Mouse (Mus musculus) stomach, embryonic 16.5 days (tissue): ENCODE measurements around the gene Sertad1. TPM values are rescaled to one million over a fixed set of nuclear protein-coding genes. Genes with fewer than 3 reads are reported as not detected.
"Not testable (repeated sequence)": the region's sequence is repeated elsewhere in the genome, so short reads cannot be mapped to it uniquely, and the experiment has no call there.

ENCODE experiments used
- ATAC-seq: fragments of 200-750 bp; cut with Nextera tagmentation; 2 replicates; pipeline ENCODE4 v1.8.0; 2017; ENCODE audit warnings: moderate number of reproducible peaks, moderate TSS enrichment; ENCODE audit not compliant: insufficient read depth, low FRiP score
- H3K27ac ChIP-seq: fragments of 300-500 bp; sonication (generic); 2 replicates; pipeline ENCODE4 v1.5.1; 2014; ENCODE audit warnings: low read length
- H3K27me3 ChIP-seq: fragments of 300-500 bp; sonication (generic); 2 replicates; pipeline ENCODE4 v1.6.1; 2014; ENCODE audit warnings: low read length, control low read depth, mixed read lengths; ENCODE audit not compliant: control insufficient read depth, insufficient read depth
- H3K36me3 ChIP-seq: fragments of 300-500 bp; sonication (generic); 2 replicates; pipeline ENCODE4 v1.6.1; 2014; ENCODE audit warnings: low read length; ENCODE audit not compliant: control insufficient read depth, insufficient read depth
- H3K4me1 ChIP-seq: fragments of 300-500 bp; sonication (generic); 2 replicates; pipeline ENCODE4 v1.6.1; 2014; ENCODE audit warnings: low read length, control low read depth, mixed read lengths; ENCODE audit not compliant: control insufficient read depth, insufficient read depth
- H3K4me2 ChIP-seq: fragments of 300-500 bp; sonication (generic); 2 replicates; pipeline ENCODE4 v1.6.1; 2014; ENCODE audit warnings: low read depth, low read length, mixed read lengths
- H3K4me3 ChIP-seq: fragments of 300-500 bp; sonication (generic); replicated peaks from 2 replicates; pipeline ENCODE4 v1.5.1; 2014; ENCODE audit warnings: mild to moderate bottlenecking, low read length
- H3K9ac ChIP-seq: fragments of 300-500 bp; sonication (generic); 2 replicates; pipeline ENCODE4 v1.6.1; 2014; ENCODE audit warnings: low read length
- H3K9me3 ChIP-seq: fragments of 300-500 bp; sonication (generic); replicated peaks from 2 replicates; pipeline ENCODE4 v1.6.1; 2016; ENCODE audit warnings: low read length, control low read depth; ENCODE audit not compliant: control insufficient read depth
- WGBS: fragments of 180-500 bp; shearing (Covaris S2); extraction: QIAGEN DNeasy Blood & Tissue Kit; methylation state at CpG from one replicate; pipeline ENCODE4 v1.1.7; 2014; 5-methylcytosine and 5-hydroxymethylcytosine counted together
- polyA plus RNA-seq: library from polyadenylated mRNA; unstranded; fragments of >200 nt; fragmentation: Nextera tagmentation; extraction: Ambion mirVana; gene quantifications from 2 replicates; pipeline ENCODE4 v1.2.1, GENCODE M21; 2015

Gene Sertad1
- polyA plus RNA-seq, 1 experiment from 2014 or later, result 42.0 TPM

- H3K27ac ChIP-seq, result peak overlapping the region; percentile 97
- H3K36me3 ChIP-seq, result no peaks in the 10 kb centered on the region; the same call in 1 of the 2 replicates
- peak overlapping the region; percentile 47 for H3K4me3 ChIP-seq
- H3K9ac ChIP-seq, result peak overlapping the region; percentile 69
- H3K4me1 ChIP-seq, result peaks cover 30% of the 10 kb centered on the region
- peak; percentile 84 for ATAC-seq
- no peaks in the 10 kb centered on the region for H3K27me3 ChIP-seq
- under 1% methylated on average over 30 of the region's 33 CpGs for WGBS
- H3K9me3 ChIP-seq, result no peaks in the 10 kb centered on the region
- peak overlapping the region; percentile 47 for H3K4me2 ChIP-seq
Observed at GRCm38 (mm10) chr7:27490543-27491329, 4.0 kb downstream of the Sertad1 start.

- ATAC-seq, result no peak
Observed at GRCm38 (mm10) chr7:27491856-27492255, 5.1 kb downstream of the Sertad1 start.

GRCm38 (mm10) chr7:27493022-27493421 lies 6.3 kb downstream of the Sertad1 start:
- no peak overlapping the region for H3K27ac ChIP-seq
- H3K36me3 ChIP-seq, result no peaks in the 10 kb centered on the region; the same call in 1 of the 2 replicates
- peaks cover 28% of the 10 kb centered on the region for H3K4me1 ChIP-seq
- ATAC-seq, result no peak
- no peak overlapping the region for H3K4me2 ChIP-seq
- no peaks in the 10 kb centered on the region for H3K9me3 ChIP-seq
- no peaks in the 10 kb centered on the region for H3K27me3 ChIP-seq
- H3K9ac ChIP-seq, result no peak overlapping the region
- WGBS, result 51% methylated on average over 3 of the region's 3 CpGs
- no peak overlapping the region for H3K4me3 ChIP-seq

More at GRCm38 (mm10) chr7:27491856-27492255, 5.1 kb downstream of the Sertad1 start:
- WGBS, result 68% methylated on average over 7 of the region's 7 CpGs
- H3K4me1 ChIP-seq, result peaks cover 30% of the 10 kb centered on the region
- H3K4me3 ChIP-seq, result no peak overlapping the region
- H3K4me2 ChIP-seq, result no peak overlapping the region
- H3K9me3 ChIP-seq, result no peaks in the 10 kb centered on the region
- H3K9ac ChIP-seq, result peak overlapping the region; percentile 27; the same call in 1 of the 2 replicates
- 0 out of 2 replicates have a peak overlapping the region, but pooled peaks have one; percentile 97 for H3K27ac ChIP-seq
- no peaks in the 10 kb centered on the region; the same call in 1 of the 2 replicates for H3K36me3 ChIP-seq
- no peaks in the 10 kb centered on the region for H3K27me3 ChIP-seq

GRCm38 (mm10) chr7:27493450-27493849 lies 6.7 kb downstream of the Sertad1 start:
- Histone ChIP-seq H3K36me3 (no peaks in the 10 kb centered on the region; the same call in 1 of the 2 replicates), H3K9ac (no peak overlapping the region), H3K27me3 (no peaks in the 10 kb centered on the region), H3K4me2 (no peak overlapping the region), H3K9me3 (no peaks in the 10 kb centered on the region), H3K27ac (no peak overlapping the region), H3K4me1 (peaks cover 24% of the 10 kb centered on the region), H3K4me3 (no peak overlapping the region)
- WGBS, result 81% methylated on average over 5 of the region's 5 CpGs
- no peak for ATAC-seq

GRCm38 (mm10) chr7:27494659-27495367 lies 8.1 kb downstream of the Sertad1 start:
- not testable (repeated sequence) for H3K9me3 ChIP-seq, H3K4me2 ChIP-seq, H3K27me3 ChIP-seq, H3K4me3 ChIP-seq, ATAC-seq, H3K9ac ChIP-seq, H3K36me3 ChIP-seq, H3K27ac ChIP-seq
- H3K4me1 ChIP-seq, result peaks cover 12% of the 10 kb centered on the region
- 91% methylated on average over 8 of the region's 9 CpGs for WGBS

GRCm38 (mm10) chr7:27499036-27499435 lies 12.3 kb downstream of the Sertad1 start, which contains the start of gene Prx:
Gene Prx, plus strand, starts transcription at chr7:27499324.
- Histone ChIP-seq H3K27me3 (no peaks in the 10 kb centered on the region), H3K9me3 (no peaks in the 10 kb centered on the region), H3K27ac (no peak within 1 kb of the TSS; the same call in 1 of the 2 replicates), H3K9ac (no peak within 1 kb of the TSS), H3K36me3 (no peaks in the 10 kb centered on the region), H3K4me1 (no peaks in the 10 kb centered on the region), H3K4me3 (no peak within 1 kb of the TSS), H3K4me2 (no peak within 1 kb of the TSS)
- 32% methylated on average over 3 of the region's 3 CpGs for WGBS
- peak; percentile 24; the same call in 1 of the 2 replicates for ATAC-seq

- Histone ChIP-seq H3K27me3 (no peaks in the 10 kb centered on the region), H3K4me2 (no peak overlapping the region), H3K4me3 (no peak overlapping the region), H3K9me3 (no peaks in the 10 kb centered on the region), H3K36me3 (no peaks in the 10 kb centered on the region), H3K9ac (no peak overlapping the region; the same call in 1 of the 2 replicates), H3K4me1 (peaks cover 4% of the 10 kb centered on the region), H3K27ac (peak overlapping the region; percentile 36; the same call in 1 of the 2 replicates)
- ATAC-seq, result no peak
- 54% methylated on average over 4 of the region's 4 CpGs for WGBS
Observed at GRCm38 (mm10) chr7:27501620-27502019, 14.9 kb downstream of the Sertad1 start.

GRCm38 (mm10) chr7:27506765-27507370 lies 20.2 kb downstream of the Sertad1 start:
- Histone ChIP-seq H3K4me3 (peak overlapping the region; percentile 68), H3K27me3 (no peaks in the 10 kb centered on the region), H3K4me1 (peaks cover 14% of the 10 kb centered on the region), H3K27ac (peak overlapping the region; percentile 100), H3K9me3 (no peaks in the 10 kb centered on the region), H3K9ac (peak overlapping the region; percentile 34), H3K4me2 (peak overlapping the region; percentile 72), H3K36me3 (no peaks in the 10 kb centered on the region)
- WGBS, result 37% methylated on average over 9 of the region's 9 CpGs
- no peak for ATAC-seq
